Mouse (Mus musculus) spleen, postnatal 36 days (tissue): ENCODE results near the gene B830017H08Rik.

Experiments
- DNase-seq, 2 experiments: peaks; one replicate each; pipeline ENCODE4 v3.0.0; 2022; ENCODE audit warnings: low spot score in 2 of 2, mixed read lengths in 1 of 2

Gene B830017H08Rik

GRCm38 (mm10) chr16:17832821-17833220 is at the start of gene B830017H08Rik:
Gene B830017H08Rik (plus strand): TSS chr16:17833121.
- DNase-seq, result no peak

GRCm38 (mm10) chr16:17785337-17785736 is 47.6 kb upstream of the B830017H08Rik start:
- DNase-seq, result no peak

GRCm38 (mm10) chr16:17792728-17793127 is 40.2 kb upstream of the B830017H08Rik start:
- no peak for DNase-seq

GRCm38 (mm10) chr16:17794047-17794446 is 38.9 kb upstream of the B830017H08Rik start:
- no peak for DNase-seq

- no peak for DNase-seq
Observed at GRCm38 (mm10) chr16:17795643-17796042, 37.3 kb upstream of the B830017H08Rik start.

- DNase-seq, result no peak
Observed at GRCm38 (mm10) chr16:17796519-17796918, 36.4 kb upstream of the B830017H08Rik start.

- no peak for DNase-seq
Observed at GRCm38 (mm10) chr16:17796971-17797811, 35.7 kb upstream of the B830017H08Rik start, which contains the start of gene Scarf2. Gene Scarf2 (plus strand): TSS chr16:17797282.

- DNase-seq, result no peak
Observed at GRCm38 (mm10) chr16:17797812-17798311, 35.1 kb upstream of the B830017H08Rik start.

- peak in 1 of 2 experiments; percentile 11 for DNase-seq
Observed at GRCm38 (mm10) chr16:17798321-17799180, 34.4 kb upstream of the B830017H08Rik start.

GRCm38 (mm10) chr16:17799584-17799983 is 33.3 kb upstream of the B830017H08Rik start:
- no peak for DNase-seq

- DNase-seq, result no peak
Observed at GRCm38 (mm10) chr16:17801777-17802455, 31.0 kb upstream of the B830017H08Rik start.

GRCm38 (mm10) chr16:17802456-17802838 is 30.5 kb upstream of the B830017H08Rik start:
- DNase-seq, result no peak

GRCm38 (mm10) chr16:17802839-17803674 is 29.9 kb upstream of the B830017H08Rik start:
- DNase-seq, result no peak

GRCm38 (mm10) chr16:17803675-17804448 is 29.1 kb upstream of the B830017H08Rik start:
- no peak for DNase-seq

- no peak for DNase-seq
Observed at GRCm38 (mm10) chr16:17804449-17804912, 28.4 kb upstream of the B830017H08Rik start.

GRCm38 (mm10) chr16:17804982-17805381 is 27.9 kb upstream of the B830017H08Rik start:
- no peak for DNase-seq

- DNase-seq, result no peak
Observed at GRCm38 (mm10) chr16:17806581-17807191, 26.2 kb upstream of the B830017H08Rik start.

GRCm38 (mm10) chr16:17807192-17808009 is 25.5 kb upstream of the B830017H08Rik start:
- DNase-seq, result peak; percentile 83 to 84
